Mouse (Mus musculus) megakaryocyte, embryonic 14.5 days (primary cell): Measurements from ENCODE around the gene Stat5a.

ENCODE experiments used
- FLI1 ChIP-seq: IDR thresholded peaks from 2 replicates; pipeline ENCODE4 v1.6.1; 2012; ENCODE audit warnings: low read length, inconsistent platforms, mixed read lengths
- GATA1 ChIP-seq: IDR thresholded peaks from 3 replicates; pipeline ENCODE4 v1.6.1; 2012; ENCODE audit warnings: mixed read lengths, low read length, inconsistent platforms, borderline replicate concordance

GRCm38 (mm10) chr11:100824496-100824895 is 34.7 kb upstream of the Stat5a start:
- no peak for TF ChIP-seq GATA1
- TF ChIP-seq FLI1: no peak
